ENCODE assay signal across 11 mouse cellular contexts in the genomic region with DNA sequence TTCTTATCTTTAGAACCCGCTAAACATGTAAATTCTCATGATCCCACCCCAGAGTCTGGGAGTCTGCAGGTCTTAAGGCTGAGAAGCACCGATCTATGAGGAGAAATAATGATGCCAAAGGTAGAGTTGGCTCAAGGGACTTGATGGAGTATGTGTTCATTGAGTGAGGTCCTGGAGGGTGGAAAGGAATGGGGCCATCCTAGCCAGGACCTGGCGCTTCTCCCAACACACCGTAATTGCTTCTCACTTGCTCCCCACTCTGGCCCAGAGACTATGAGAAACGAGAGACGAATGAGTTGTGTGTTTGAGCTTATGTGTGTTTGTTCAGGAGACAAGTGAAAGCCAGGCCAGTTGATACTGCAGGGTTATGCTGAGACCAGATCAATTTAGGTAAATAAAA. TPM values are rescaled to one million over a fixed set of nuclear protein-coding genes. Genes with fewer than 3 reads are reported as not detected.
DNase-seq lines count a peak whose midpoint lies in the region; ATAC-seq and TF ChIP-seq lines count a peak whose summit lies in the region.
"Had no signal": no experiment of that assay in that cellular context is flagged by ENCODE, and none has a peak within 500 bp of the region (broad histone marks: within the 10 kb centered on the region; RNA-seq: fewer than 3 reads in every experiment).

No protein-coding gene starts in this region.

- TF ChIP-seq POLR2A in olfactory bulb, adult 2 months (IDR thresholded peaks at IDR 0.05; ENCODE audit: insufficient read depth, low read depth, low read length), result no peak

- no peak for ATAC-seq in limb, embryonic 15.5 days (ENCODE audit: insufficient number of reproducible peaks, low FRiP score, low TSS enrichment, low read depth)
- no peak for ATAC-seq in liver, embryonic 13.5 days (ENCODE audit: low read depth)
- ATAC-seq: intestine, postnatal 0 days had no signal

- H3K36me3 ChIP-seq in limb, embryonic 15.5 days, result no peaks in the 10 kb centered on the region
- H3K36me3 ChIP-seq in limb, embryonic 10.5 days, result peaks cover 2% of the 10 kb centered on the region; the same call in 1 of the 2 replicates
- H3K36me3 ChIP-seq in liver, embryonic 13.5 days, result no peaks in the 10 kb centered on the region

- H3K9me3 ChIP-seq in limb, embryonic 15.5 days, result no peaks in the 10 kb centered on the region
- no peaks in the 10 kb centered on the region for H3K9me3 ChIP-seq in limb, embryonic 10.5 days (replicated peaks)
- H3K9me3 ChIP-seq in liver, embryonic 13.5 days (replicated peaks), result no peaks in the 10 kb centered on the region

- WGBS in limb, embryonic 15.5 days, result 76% methylated on average over 6 of the region's 6 CpGs
- 88% methylated on average over 6 of the region's 6 CpGs for WGBS in limb, embryonic 10.5 days
- 63% methylated on average over 6 of the region's 6 CpGs for WGBS in liver, embryonic 13.5 days (ENCODE audit: insufficient replicate concordance)
- 48% methylated on average over 6 of the region's 6 CpGs for WGBS in olfactory bulb, adult 2 months

- H3K4me3 ChIP-seq in gastrocnemius, adult 2 months, result peak overlapping the region; percentile 75
- no peak overlapping the region for H3K4me3 ChIP-seq in limb, embryonic 15.5 days
- H3K4me3 ChIP-seq in limb, embryonic 10.5 days, result no peak overlapping the region
- H3K4me3 ChIP-seq in liver, embryonic 13.5 days (replicated peaks), result no peak overlapping the region
- 0 out of 2 replicates have a peak overlapping the region, but pooled peaks have one; percentile 6 for H3K4me3 ChIP-seq in olfactory bulb, adult 2 months (ENCODE audit: insufficient read depth, low read depth, low read length)

- H3K27me3 ChIP-seq in limb, embryonic 15.5 days, result no peaks in the 10 kb centered on the region
- H3K27me3 ChIP-seq in limb, embryonic 10.5 days (ENCODE audit: low read depth, poor library complexity, severe bottlenecking), result no peaks in the 10 kb centered on the region
- peaks cover 29% of the 10 kb centered on the region for H3K27me3 ChIP-seq in liver, embryonic 13.5 days

- peak; percentile 81 for DNase-seq in gastrocnemius, adult 2 months
- no peak for DNase-seq in gastrocnemius, postnatal 36 days
- DNase-seq in limb, embryonic 10.5 days (ENCODE audit: low spot score), result no peak
- DNase-seq in liver, embryonic 13.5 days, result no peak
- no peak for DNase-seq in thymus, postnatal 10 days (ENCODE audit: low spot score in 2 of 2)
- no peak for DNase-seq in testis, postnatal 10 days (ENCODE audit: low spot score)
- DNase-seq: right cerebral cortex, postnatal 4 days; thymus, adult 18-20 months had no signal

- no peak overlapping the region for H3K9ac ChIP-seq in limb, embryonic 15.5 days
- H3K9ac ChIP-seq in liver, embryonic 13.5 days, result no peak overlapping the region

- H3K4me1 ChIP-seq in limb, embryonic 15.5 days, result peaks cover 28% of the 10 kb centered on the region
- peaks cover 26% of the 10 kb centered on the region for H3K4me1 ChIP-seq in limb, embryonic 10.5 days
- H3K4me1 ChIP-seq in liver, embryonic 13.5 days (replicated peaks), result peaks cover 37% of the 10 kb centered on the region
- peaks cover 29% of the 10 kb centered on the region for H3K4me1 ChIP-seq in olfactory bulb, adult 2 months (ENCODE audit: control insufficient read depth, insufficient read depth, low read length)

- intact Hi-C loops in gastrocnemius, adult 2 months (cut with DNase I), result no loop called here
- intact Hi-C loops in gastrocnemius, postnatal 36 days (cut with DNase I), result no loop called here

- no peak for TF ChIP-seq CTCF in gastrocnemius, adult 2 months (IDR thresholded peaks at IDR 0.05)
- TF ChIP-seq CTCF in olfactory bulb, adult 2 months (IDR thresholded peaks at IDR 0.05; ENCODE audit: insufficient read depth, low read depth, low read length), result no peak

- H3K4me2 ChIP-seq in limb, embryonic 15.5 days, result 0 out of 2 replicates have a peak overlapping the region, but pooled peaks have one; percentile 91
- peak overlapping the region; percentile 68 for H3K4me2 ChIP-seq in liver, embryonic 13.5 days

- H3K27ac ChIP-seq in gastrocnemius, adult 2 months, result peak overlapping the region; percentile 86
- H3K27ac ChIP-seq in limb, embryonic 15.5 days, result no peak overlapping the region
- no peak overlapping the region for H3K27ac ChIP-seq in limb, embryonic 10.5 days
- no peak overlapping the region for H3K27ac ChIP-seq in liver, embryonic 13.5 days
- H3K27ac ChIP-seq in olfactory bulb, adult 2 months (ENCODE audit: insufficient read depth, low read depth, low read length), result no peak overlapping the region

RNA-seq across cellular contexts. Expression of a gene that starts 3.1 kb away (rescaled TPM):
- 10 to 100 TPM; 26.1 to 72.2 TPM for total RNA-seq in gastrocnemius, adult 2 months (2021)
- total RNA-seq in gastrocnemius, postnatal 36 days (2021), result 10 to 100 TPM; 37.5 to 47.4 TPM
- 37.2 and 41.8 TPM in 2 replicates for polyA plus RNA-seq in limb, embryonic 15.5 days (2015; fragmentation: Nextera tagmentation; extraction: Ambion mirVana)
- polyA plus RNA-seq in limb, embryonic 10.5 days (2016; fragmentation: Nextera tagmentation; extraction: Ambion mirVana), result 20.3 and 22.1 TPM in 2 replicates
- polyA plus RNA-seq in liver, embryonic 13.5 days (2015; fragmentation: Nextera tagmentation; extraction: Ambion mirVana), result 5.1 and 6.8 TPM in 2 replicates
- polyA plus RNA-seq in olfactory bulb, adult 2 months (2012; ENCODE audit: insufficient read depth, insufficient read length, low replicate concordance, missing spikeins), result not detected in 2 replicates

RNA-seq across cellular contexts. Expression of a gene that starts 13.0 kb away (rescaled TPM):
- 1 to 10 TPM; 2.0 to 2.5 TPM for total RNA-seq in gastrocnemius, adult 2 months (2021)
- 1 to 10 TPM; 2.1 to 3.8 TPM for total RNA-seq in gastrocnemius, postnatal 36 days (2021)
- 28.8 and 30.3 TPM in 2 replicates for polyA plus RNA-seq in limb, embryonic 15.5 days (2015; fragmentation: Nextera tagmentation; extraction: Ambion mirVana)
- polyA plus RNA-seq in limb, embryonic 10.5 days (2016; fragmentation: Nextera tagmentation; extraction: Ambion mirVana), result 22.0 and 24.1 TPM in 2 replicates
- 5.1 and 6.0 TPM in 2 replicates for polyA plus RNA-seq in liver, embryonic 13.5 days (2015; fragmentation: Nextera tagmentation; extraction: Ambion mirVana)
- not detected in 2 replicates for polyA plus RNA-seq in olfactory bulb, adult 2 months (2012; ENCODE audit: insufficient read depth, insufficient read length, low replicate concordance, missing spikeins)

Comparison
In these comparisons a context has a peak if more than half of its experiments do, and no peak if none do; other contexts are left out.
1. H3K4me3 ChIP-seq: peak in gastrocnemius, adult 2 months (single experiment) and olfactory bulb, adult 2 months (single experiment); none in limb, embryonic 15.5 days (single experiment), limb, embryonic 10.5 days (single experiment) and liver, embryonic 13.5 days (single experiment).